Mouse (Mus musculus) intestine, embryonic 15.5 days (tissue): ENCODE measurements at regions not wholly inside any gene's neighbourhood (a gene's known extent, or its start where the extent isn't known, plus 50 kb on each side); places are given as distances from the start of the nearest gene placed in this dataset.

Source experiments
- ATAC-seq: fragments of 200-750 bp; cut with Nextera tagmentation; 2 replicates; pipeline ENCODE4 v1.8.0; 2017; ENCODE audit warnings: moderate TSS enrichment, moderate library complexity
- H3K27ac ChIP-seq: fragments of 300-500 bp; sonication (generic); 2 replicates; pipeline ENCODE4 v1.5.1; 2015; ENCODE audit warnings: mild to moderate bottlenecking, inconsistent platforms
- H3K27me3 ChIP-seq: fragments of 300-500 bp; sonication (generic); replicated peaks from 2 replicates; pipeline ENCODE4 v1.6.1; 2015; ENCODE audit warnings: inconsistent platforms
- H3K36me3 ChIP-seq: fragments of 300-500 bp; sonication (generic); 2 replicates; pipeline ENCODE4 v1.6.1; 2015; ENCODE audit warnings: inconsistent platforms
- H3K4me1 ChIP-seq: fragments of 300-500 bp; sonication (generic); replicated peaks from 2 replicates; pipeline ENCODE4 v1.6.1; 2015; ENCODE audit warnings: inconsistent platforms
- H3K4me2 ChIP-seq: fragments of 300-500 bp; sonication (generic); replicated peaks from 2 replicates; pipeline ENCODE4 v1.6.1; 2015; ENCODE audit warnings: mild to moderate bottlenecking, inconsistent platforms
- H3K4me3 ChIP-seq: fragments of 300-500 bp; sonication (generic); replicated peaks from 2 replicates; pipeline ENCODE4 v1.5.1; 2015; ENCODE audit warnings: inconsistent platforms
- H3K9ac ChIP-seq: fragments of 300-500 bp; sonication (generic); 2 replicates; pipeline ENCODE4 v1.6.1; 2015; ENCODE audit warnings: inconsistent platforms
- H3K9me3 ChIP-seq: fragments of 300-500 bp; sonication (generic); 2 replicates; pipeline ENCODE4 v1.6.1; 2016; ENCODE audit warnings: inconsistent platforms
- WGBS: fragments of 180-500 bp; shearing (Covaris S2); methylation state at CpG from one replicate; pipeline ENCODE4 v1.1.7; 2015; 5-methylcytosine and 5-hydroxymethylcytosine counted together

GRCm38 (mm10) chr17:31732176-31732880 lies 54.7 kb downstream of the Cryaa start:
- Histone ChIP-seq H3K36me3 (no peaks in the 10 kb centered on the region), H3K27ac (no peak overlapping the region), H3K4me3 (no peak overlapping the region), H3K4me1 (peaks cover 8% of the 10 kb centered on the region; the same call in 1 of the 2 replicates), H3K27me3 (no peaks in the 10 kb centered on the region), H3K9me3 (no peaks in the 10 kb centered on the region), H3K9ac (no peak overlapping the region), H3K4me2 (no peak overlapping the region)
- WGBS, result 91% methylated on average over 32 of the region's 32 CpGs
- no peak for ATAC-seq

GRCm38 (mm10) chr17:31734521-31734920 lies 56.9 kb downstream of the Cryaa start:
- no peak overlapping the region for H3K4me2 ChIP-seq
- H3K27ac ChIP-seq, result no peak overlapping the region
- H3K27me3 ChIP-seq, result no peaks in the 10 kb centered on the region
- WGBS, result 51% methylated on average over 7 of the region's 7 CpGs
- no peak overlapping the region for H3K9ac ChIP-seq
- no peaks in the 10 kb centered on the region for H3K36me3 ChIP-seq
- no peak overlapping the region for H3K4me3 ChIP-seq
- H3K9me3 ChIP-seq, result no peaks in the 10 kb centered on the region
- no peak for ATAC-seq
- peaks cover 5% of the 10 kb centered on the region; the same call in 1 of the 2 replicates for H3K4me1 ChIP-seq

GRCm38 (mm10) chr17:31736716-31737115 lies 59.1 kb downstream of the Cryaa start:
- Histone ChIP-seq H3K9me3 (no peaks in the 10 kb centered on the region), H3K4me2 (no peak overlapping the region), H3K4me1 (peaks cover 2% of the 10 kb centered on the region; the same call in 1 of the 2 replicates), H3K36me3 (no peaks in the 10 kb centered on the region), H3K4me3 (no peak overlapping the region), H3K9ac (no peak overlapping the region), H3K27me3 (no peaks in the 10 kb centered on the region), H3K27ac (no peak overlapping the region)
- no peak for ATAC-seq
- 70% methylated on average over 6 of the region's 6 CpGs for WGBS

- no peak for ATAC-seq
These were observed 60.6 kb downstream of the Cryaa start for GRCm38 (mm10) chr17:31738249-31738648.

GRCm38 (mm10) chr17:31739586-31739985 lies 62.0 kb downstream of the Cryaa start:
- Histone ChIP-seq H3K27ac (no peak overlapping the region), H3K4me1 (peaks cover 2% of the 10 kb centered on the region; the same call in 1 of the 2 replicates), H3K27me3 (no peaks in the 10 kb centered on the region), H3K4me2 (no peak overlapping the region), H3K9me3 (no peaks in the 10 kb centered on the region), H3K4me3 (no peak overlapping the region), H3K9ac (no peak overlapping the region), H3K36me3 (no peaks in the 10 kb centered on the region)
- WGBS, result 61% methylated on average over 11 of the region's 11 CpGs
- no peak for ATAC-seq

More at GRCm38 (mm10) chr17:31738249-31738648, 60.6 kb downstream of the Cryaa start:
- Histone ChIP-seq H3K27ac (no peak overlapping the region), H3K4me2 (no peak overlapping the region), H3K27me3 (no peaks in the 10 kb centered on the region), H3K4me3 (no peak overlapping the region), H3K9me3 (no peaks in the 10 kb centered on the region), H3K36me3 (no peaks in the 10 kb centered on the region), H3K4me1 (peaks cover 2% of the 10 kb centered on the region; the same call in 1 of the 2 replicates), H3K9ac (no peak overlapping the region)
- 68% methylated on average over 3 of the region's 3 CpGs for WGBS

- no peaks in the 10 kb centered on the region for H3K27me3 ChIP-seq
- no peak overlapping the region for H3K4me2 ChIP-seq
- H3K9ac ChIP-seq, result no peak overlapping the region
- H3K4me3 ChIP-seq, result no peak overlapping the region
- peaks cover 2% of the 10 kb centered on the region; the same call in 1 of the 2 replicates for H3K4me1 ChIP-seq
- H3K27ac ChIP-seq, result no peak overlapping the region
- H3K9me3 ChIP-seq, result no peaks in the 10 kb centered on the region
- ATAC-seq, result no peak
- 68% methylated on average over 11 of the region's 11 CpGs for WGBS
- no peaks in the 10 kb centered on the region for H3K36me3 ChIP-seq
These were observed 62.5 kb downstream of the Cryaa start for GRCm38 (mm10) chr17:31740059-31740458.

GRCm38 (mm10) chr17:31743656-31744055 lies 66.0 kb downstream of the Cryaa start:
- no peak overlapping the region for H3K4me3 ChIP-seq
- ATAC-seq, result no peak
- no peak overlapping the region for H3K4me2 ChIP-seq
- H3K27me3 ChIP-seq, result no peaks in the 10 kb centered on the region
- no peak overlapping the region for H3K9ac ChIP-seq
- no peak overlapping the region for H3K27ac ChIP-seq
- no peaks in the 10 kb centered on the region for H3K36me3 ChIP-seq
- peaks cover 25% of the 10 kb centered on the region for H3K4me1 ChIP-seq
- no peaks in the 10 kb centered on the region for H3K9me3 ChIP-seq
- 92% methylated on average over 4 of the region's 4 CpGs for WGBS

- H3K4me3 ChIP-seq, result no peak overlapping the region
- peak; percentile 45 for ATAC-seq
- 28% methylated on average over 20 of the region's 20 CpGs for WGBS
- no peaks in the 10 kb centered on the region for H3K27me3 ChIP-seq
- no peaks in the 10 kb centered on the region for H3K36me3 ChIP-seq
- H3K9me3 ChIP-seq, result no peaks in the 10 kb centered on the region
- peak overlapping the region; percentile 26; the same call in 1 of the 2 replicates for H3K4me2 ChIP-seq
- 0 out of 2 replicates have a peak overlapping the region, but pooled peaks have one; percentile 17 for H3K27ac ChIP-seq
- H3K4me1 ChIP-seq, result peaks cover 23% of the 10 kb centered on the region
- H3K9ac ChIP-seq, result no peak overlapping the region
These were observed 68.8 kb downstream of the Cryaa start for GRCm38 (mm10) chr17:31746198-31747111.

- Histone ChIP-seq H3K4me1 (peaks cover 23% of the 10 kb centered on the region), H3K9ac (no peak overlapping the region)
These were observed 70.0 kb downstream of the Cryaa start for GRCm38 (mm10) chr17:31747563-31747962.

GRCm38 (mm10) chr17:31748158-31748557 lies 70.6 kb downstream of the Cryaa start:
- Histone ChIP-seq H3K36me3 (no peaks in the 10 kb centered on the region), H3K4me3 (no peak overlapping the region), H3K9me3 (no peaks in the 10 kb centered on the region), H3K4me1 (peaks cover 23% of the 10 kb centered on the region), H3K27me3 (no peaks in the 10 kb centered on the region), H3K9ac (no peak overlapping the region), H3K4me2 (no peak overlapping the region), H3K27ac (peak overlapping the region; percentile 38)
- peak; percentile 26; the same call in 1 of the 2 replicates for ATAC-seq
- 55% methylated on average over 2 of the region's 2 CpGs for WGBS

More at GRCm38 (mm10) chr17:31747563-31747962, 70.0 kb downstream of the Cryaa start:
- H3K27me3 ChIP-seq, result no peaks in the 10 kb centered on the region
- peak overlapping the region; percentile 38 for H3K27ac ChIP-seq
- no peaks in the 10 kb centered on the region for H3K9me3 ChIP-seq
- WGBS, result 86% methylated on average over 2 of the region's 2 CpGs
- no peaks in the 10 kb centered on the region for H3K36me3 ChIP-seq
- H3K4me2 ChIP-seq, result 0 out of 2 replicates have a peak overlapping the region, but pooled peaks have one; percentile 7
- H3K4me3 ChIP-seq, result no peak overlapping the region
- peak; percentile 93 for ATAC-seq

- Histone ChIP-seq H3K4me2 (no peak overlapping the region), H3K9ac (no peak overlapping the region), H3K9me3 (no peaks in the 10 kb centered on the region), H3K4me3 (no peak overlapping the region), H3K27ac (no peak overlapping the region), H3K27me3 (no peaks in the 10 kb centered on the region), H3K4me1 (peaks cover 26% of the 10 kb centered on the region), H3K36me3 (no peaks in the 10 kb centered on the region)
- 57% methylated on average over 6 of the region's 6 CpGs for WGBS
- ATAC-seq, result no peak
These were observed 71.4 kb downstream of the Cryaa start for GRCm38 (mm10) chr17:31748971-31749370.

GRCm38 (mm10) chr17:31751262-31751661 lies 73.7 kb downstream of the Cryaa start:
- peaks cover 24% of the 10 kb centered on the region for H3K4me1 ChIP-seq
- no peaks in the 10 kb centered on the region for H3K9me3 ChIP-seq
- no peak overlapping the region for H3K4me3 ChIP-seq
- H3K27me3 ChIP-seq, result no peaks in the 10 kb centered on the region
- no peak overlapping the region for H3K9ac ChIP-seq
- ATAC-seq, result no peak
- 66% methylated on average over 2 of the region's 2 CpGs for WGBS
- H3K36me3 ChIP-seq, result no peaks in the 10 kb centered on the region
- no peak overlapping the region for H3K27ac ChIP-seq
- no peak overlapping the region for H3K4me2 ChIP-seq
